Mouse (Mus musculus): Measurements from ENCODE around the gene Fam185a. TPM values are rescaled to one million over a fixed set of nuclear protein-coding genes. Genes with fewer than 3 reads are reported as not detected.

Gene Fam185a
- polyA plus RNA-seq, 1 experiment from 2014 or later: 9.5 TPM

DNA sequence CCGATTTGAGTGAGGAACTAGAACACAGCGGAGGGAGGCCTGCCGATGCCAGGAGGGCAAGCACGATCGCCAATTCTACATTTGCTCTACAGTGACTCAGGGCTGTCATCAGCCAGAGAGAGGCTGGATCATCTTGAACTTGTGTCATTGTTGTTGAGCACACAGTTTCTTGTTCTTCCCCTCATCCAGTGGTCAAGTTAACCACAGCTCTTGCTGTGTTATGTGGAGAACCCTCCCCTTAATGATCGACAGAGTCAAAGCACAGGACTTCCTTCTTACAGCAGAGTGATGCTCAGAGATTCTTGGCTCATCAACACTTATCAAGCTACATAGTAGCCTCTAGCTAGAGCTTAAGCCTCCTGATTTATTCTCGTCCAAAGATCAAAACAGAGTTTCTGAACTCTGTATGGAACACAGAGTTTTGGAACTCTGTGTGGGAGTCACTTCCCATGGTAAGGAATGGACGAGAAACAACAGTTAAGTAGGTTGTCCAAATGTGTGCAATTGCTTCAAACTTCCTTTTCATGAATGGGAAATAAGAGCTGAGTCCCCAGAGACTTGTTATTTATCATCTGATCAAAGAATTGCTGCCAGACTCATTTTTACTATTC lies 104.5 kb downstream of the Fam185a start:
- no peak; the same call in 1 of the 2 replicates for ATAC-seq (replicated peaks; ENCODE audit: extremely low read depth, insufficient read depth, low FRiP score)
- 78% methylated on average over 8 of the region's 8 CpGs for WGBS

More for the DNA sequence above, 104.5 kb downstream of the Fam185a start:
- Histone ChIP-seq H3K27me3 (ENCODE audit: control insufficient read depth, insufficient read depth, low read length) (no peaks in the 10 kb centered on the region), H3K9me3 (replicated peaks; ENCODE audit: control insufficient read depth, low read length) (peaks cover 6% of the 10 kb centered on the region; the same call in 1 of the 2 replicates), H3K4me1 (ENCODE audit: control insufficient read depth, insufficient read depth, low read length) (no peaks in the 10 kb centered on the region), H3K4me2 (ENCODE audit: low read depth, low read length) (no peak overlapping the region), H3K4me3 (ENCODE audit: low read length) (no peak overlapping the region), H3K9ac (ENCODE audit: low read length) (no peak overlapping the region), H3K36me3 (ENCODE audit: control insufficient read depth, insufficient read depth) (no peaks in the 10 kb centered on the region), H3K27ac (ENCODE audit: low read length) (peak overlapping the region; percentile 46)

Other genes with a start within 250 kb of the Fam185a start
- 2.3 and 2.5 TPM in 2 replicates for gene Gsap, start 238.7 kb upstream of the Fam185a start, polyA plus RNA-seq (2015; fragmentation: Nextera tagmentation; extraction: Ambion mirVana)
- gene Fgl2, start 52.3 kb upstream of the Fam185a start, polyA plus RNA-seq (2015; fragmentation: Nextera tagmentation; extraction: Ambion mirVana): 32.4 and 40.2 TPM in 2 replicates
- gene Ccdc146, start 281 bp upstream of the Fam185a start, polyA plus RNA-seq (2015; fragmentation: Nextera tagmentation; extraction: Ambion mirVana): 3.1 and 3.3 TPM in 2 replicates
- gene Lrrc17, start 118.6 kb downstream of the Fam185a start, polyA plus RNA-seq (2015; fragmentation: Nextera tagmentation; extraction: Ambion mirVana): 24.0 and 26.9 TPM in 2 replicates
- 0.27 and 0.30 TPM in 2 replicates for gene Fbxl13, start 220.7 kb downstream of the Fam185a start, polyA plus RNA-seq (2015; fragmentation: Nextera tagmentation; extraction: Ambion mirVana)
- 19.2 and 20.0 TPM in 2 replicates for gene Armc10, start 220.9 kb downstream of the Fam185a start, polyA plus RNA-seq (2015; fragmentation: Nextera tagmentation; extraction: Ambion mirVana)

Measured in heart, embryonic 16.5 days (tissue).